Mouse (Mus musculus): ENCODE results near the gene Frem2.

Gene Frem2

DNA sequence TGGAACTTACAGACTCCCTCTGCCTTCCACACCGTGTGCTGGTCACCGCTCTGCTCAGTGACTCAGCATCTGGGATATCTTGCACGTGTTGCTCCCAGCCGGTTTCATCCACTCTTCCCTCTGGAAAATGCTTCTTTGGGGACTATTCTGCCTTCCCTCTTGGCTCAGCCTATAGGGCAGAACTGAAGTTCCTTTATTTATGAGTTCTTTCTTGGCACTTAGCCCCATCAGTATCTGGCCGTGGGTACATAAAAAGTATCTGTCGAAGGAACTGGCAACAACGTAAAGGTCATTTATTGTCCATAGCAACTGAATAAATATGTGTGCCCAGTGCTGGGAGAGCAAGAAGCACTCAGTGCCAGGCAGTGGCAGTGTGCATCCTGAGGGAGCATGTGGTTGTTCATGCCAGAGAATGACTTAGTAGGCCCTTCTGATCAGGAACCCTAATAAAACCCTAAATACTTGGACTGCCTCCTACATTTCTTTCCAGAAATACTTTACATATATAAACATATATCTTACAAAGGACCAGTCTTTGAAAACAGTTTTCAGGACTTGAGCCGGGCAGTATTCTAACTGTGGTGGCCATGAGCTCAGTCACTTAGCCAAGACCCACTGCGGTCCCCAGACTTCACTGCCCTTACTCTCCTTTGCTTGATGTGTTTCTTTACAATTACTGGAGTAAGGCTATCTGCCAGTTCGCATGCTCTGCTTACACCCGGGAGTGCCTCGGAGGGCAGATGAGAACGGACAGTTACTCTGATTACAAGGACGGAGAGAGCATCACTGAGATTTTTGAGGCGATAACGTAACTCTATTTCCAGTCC is 99.6 kb downstream of the Frem2 start:
- no peak for DNase-seq (ENCODE audit: low read depth, low spot score)

DNA sequence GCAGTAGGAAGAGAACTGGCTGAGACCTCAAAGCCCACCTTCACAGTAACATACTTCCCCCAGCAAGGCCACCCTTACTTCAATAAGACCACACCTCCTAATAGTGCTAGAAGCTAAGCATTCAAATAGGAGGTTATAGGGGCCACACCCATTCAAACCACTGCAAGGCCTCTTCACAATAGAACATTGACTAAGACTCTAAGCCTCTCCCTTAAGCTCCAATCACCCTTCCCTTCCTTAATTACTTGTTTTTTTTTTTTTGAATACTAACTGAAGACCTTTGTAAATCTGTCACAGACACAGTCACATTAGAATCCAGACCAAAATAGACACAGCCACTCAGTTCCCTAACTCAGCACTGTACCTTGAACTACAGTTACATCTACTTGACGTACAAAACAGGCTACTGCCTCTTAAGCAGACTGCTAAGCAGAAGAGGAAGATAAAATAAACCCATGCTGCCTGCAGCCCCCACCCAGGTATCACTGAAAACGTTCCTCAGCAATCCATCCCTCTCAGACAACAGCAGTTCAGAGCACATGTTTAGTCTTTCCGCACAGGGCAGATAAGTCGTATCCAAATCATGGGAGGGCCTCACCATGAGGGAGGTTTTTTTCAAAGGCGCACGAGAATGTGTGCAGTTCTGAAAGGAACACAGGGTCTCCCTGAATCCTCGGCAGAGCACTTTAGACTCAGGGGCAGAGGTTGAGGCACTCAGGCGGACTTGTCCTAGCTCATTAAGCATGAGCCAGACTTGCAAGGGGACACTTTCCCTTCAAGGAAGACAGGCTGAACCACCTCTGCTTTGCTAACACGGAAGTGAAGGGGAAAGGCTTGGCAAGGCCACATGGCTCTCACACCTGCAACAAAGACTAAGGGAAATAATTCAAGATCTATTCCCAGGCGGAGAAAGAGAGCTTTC is 101.9 kb downstream of the Frem2 start:
- peak; percentile 57 for DNase-seq (ENCODE audit: low read depth, low spot score)

DNA sequence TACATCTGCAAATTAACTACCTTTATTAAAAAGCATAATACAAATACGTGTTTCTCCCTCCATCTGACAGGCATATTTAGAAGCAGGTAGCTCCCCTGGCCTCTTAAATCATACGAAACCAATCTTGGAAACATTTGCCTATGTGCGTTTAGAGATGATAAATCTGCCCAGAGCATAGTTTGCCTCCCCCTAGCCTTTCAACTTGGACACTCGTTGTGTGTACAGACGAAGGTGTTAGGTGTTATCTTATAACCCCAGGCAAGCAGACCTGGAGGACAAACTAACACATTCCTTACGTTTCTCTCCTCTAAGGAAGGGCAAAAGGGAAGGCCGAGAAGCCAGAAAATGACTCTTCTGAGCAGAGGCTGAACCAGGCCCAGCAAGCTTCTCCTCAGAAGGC is 104.5 kb downstream of the Frem2 start:
- DNase-seq (ENCODE audit: low read depth, low spot score), result no peak

DNA sequence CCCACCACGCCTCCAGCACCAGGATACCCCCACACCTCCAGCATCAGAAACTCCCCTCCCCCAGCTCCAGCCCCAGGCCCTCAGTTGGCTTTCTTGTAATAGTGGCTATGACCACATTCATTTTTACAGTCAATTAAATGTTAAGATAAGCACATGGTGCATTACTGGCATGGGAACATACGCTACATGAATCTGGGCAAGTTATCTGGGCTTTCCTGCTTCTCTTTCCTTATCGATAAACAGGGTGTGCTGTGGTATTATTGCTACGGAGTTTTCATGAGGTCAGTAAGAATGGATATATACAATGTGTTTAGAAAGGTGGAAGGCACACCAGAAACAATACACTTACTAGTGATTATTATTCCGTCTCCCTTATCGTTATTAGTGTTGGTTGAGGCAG is 125.1 kb downstream of the Frem2 start:
- DNase-seq (ENCODE audit: low read depth, low spot score), result no peak

DNA sequence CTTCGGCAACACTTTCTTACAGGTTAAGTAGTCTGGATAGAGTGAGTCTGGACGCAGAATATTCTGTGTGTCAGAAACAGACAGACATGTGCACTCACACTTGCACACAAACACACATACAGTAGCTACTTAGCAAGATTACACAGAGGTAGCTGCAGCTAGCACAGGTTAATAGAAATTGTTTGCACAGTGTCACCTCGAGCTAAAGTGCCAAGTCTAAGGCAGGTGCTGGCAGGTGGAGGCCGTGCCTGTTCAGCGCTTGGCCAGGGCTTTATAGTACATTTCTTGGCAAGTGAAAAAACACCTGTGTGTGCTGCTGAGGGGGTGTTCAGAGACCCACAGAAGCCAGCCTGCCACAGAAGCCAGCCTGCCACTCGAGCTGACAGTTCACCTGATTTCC is 126.8 kb downstream of the Frem2 start:
- DNase-seq (ENCODE audit: low read depth, low spot score), result no peak

DNA sequence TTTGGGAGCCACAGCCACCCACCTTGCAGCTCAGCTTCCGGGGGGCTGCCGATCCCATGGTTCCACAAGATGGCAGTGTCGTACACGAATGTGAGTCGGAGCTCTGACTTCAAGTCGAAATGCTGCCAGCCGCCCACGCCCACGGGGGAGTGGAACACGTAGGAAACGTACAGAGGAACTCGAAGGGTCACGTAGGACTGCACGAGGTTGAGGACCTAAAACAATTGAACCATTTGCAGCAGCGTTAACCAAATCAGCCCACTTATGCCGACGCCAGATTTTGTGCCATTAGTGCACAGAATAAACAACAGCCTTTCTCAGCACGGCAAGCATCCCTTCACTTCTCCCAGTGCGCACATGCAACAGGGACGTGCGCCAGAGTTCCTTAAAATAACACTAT is 131.4 kb downstream of the Frem2 start:
- DNase-seq (ENCODE audit: low read depth, low spot score), result peak; percentile 78

DNA sequence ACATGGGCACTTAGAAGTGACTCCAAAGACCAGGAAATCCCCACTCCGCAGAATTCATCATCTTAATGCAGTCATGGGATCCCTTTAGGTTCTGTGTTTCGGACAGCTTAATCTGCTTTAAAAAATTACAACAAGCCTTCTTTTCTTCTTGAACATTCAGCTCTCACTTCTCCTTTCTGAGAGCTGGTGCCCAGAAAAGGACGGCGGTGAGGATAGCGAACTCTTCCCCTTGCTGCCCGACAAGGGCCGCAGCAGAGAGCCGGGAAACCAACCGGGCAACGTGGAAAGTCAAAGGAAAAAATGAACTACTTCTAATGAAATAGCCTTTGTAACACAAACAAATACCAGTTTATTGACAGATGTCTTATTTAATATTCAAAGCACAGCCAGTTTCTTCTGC is 134.4 kb downstream of the Frem2 start:
- DNase-seq (ENCODE audit: low read depth, low spot score), result no peak

DNA sequence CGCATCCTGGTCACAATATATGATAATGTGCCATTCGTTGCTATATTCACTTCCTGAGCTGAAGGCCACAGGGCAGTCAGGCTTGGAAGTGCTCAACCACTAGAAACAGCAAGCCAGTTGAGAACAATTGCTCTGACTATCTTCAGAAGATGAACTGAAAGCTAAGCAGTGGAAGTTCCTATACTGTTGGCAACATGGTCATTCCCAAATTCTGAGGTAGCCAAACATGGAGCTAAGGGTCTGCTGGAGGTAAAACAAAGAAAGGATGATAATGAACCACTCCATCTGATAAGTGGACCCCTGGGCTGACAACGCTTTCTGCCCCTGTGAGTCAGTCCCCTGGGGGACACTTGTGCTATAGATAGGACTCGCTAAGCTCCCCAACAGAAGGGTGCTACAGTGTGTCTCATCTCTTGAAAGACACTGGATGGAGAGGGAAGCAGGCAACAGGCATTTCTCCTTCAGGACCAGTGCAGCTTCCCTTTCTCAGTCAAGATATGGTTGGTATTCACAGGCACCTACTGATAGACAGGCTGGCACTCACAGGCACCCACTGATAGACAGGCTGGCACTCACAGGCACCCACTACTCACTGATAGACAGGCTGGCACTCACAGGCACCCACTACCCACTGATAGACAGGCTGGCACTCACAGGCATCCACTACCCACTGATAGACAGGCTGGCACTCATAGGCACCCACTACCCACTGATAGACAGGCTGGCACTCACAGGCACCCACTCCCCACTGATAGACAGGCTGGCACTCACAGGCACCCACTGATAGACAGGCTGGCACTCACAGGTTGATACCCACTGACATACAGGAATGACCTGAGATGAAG is 142.7 kb downstream of the Frem2 start:
- DNase-seq (ENCODE audit: low read depth, low spot score), result no peak

DNA sequence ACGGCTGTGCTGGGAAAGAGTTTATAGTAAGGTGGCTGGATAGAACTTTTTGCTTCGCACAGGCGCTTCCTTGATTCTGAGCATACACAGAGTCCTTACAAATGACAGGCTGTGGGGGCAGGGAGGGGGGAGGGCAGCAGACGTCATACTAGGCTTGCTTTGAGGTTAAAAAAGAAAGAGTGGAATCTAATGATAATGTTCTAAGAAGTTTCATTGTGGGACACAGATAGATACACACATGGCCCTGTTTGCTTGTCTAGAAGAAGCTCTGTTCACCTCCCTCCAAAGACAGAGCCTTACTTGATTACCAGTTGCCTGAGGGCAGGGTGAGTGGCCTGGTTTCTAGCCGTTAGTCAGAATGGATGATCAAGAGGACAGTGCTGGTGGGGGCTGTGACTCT is 144.1 kb downstream of the Frem2 start:
- DNase-seq (ENCODE audit: low read depth, low spot score), result no peak

DNA sequence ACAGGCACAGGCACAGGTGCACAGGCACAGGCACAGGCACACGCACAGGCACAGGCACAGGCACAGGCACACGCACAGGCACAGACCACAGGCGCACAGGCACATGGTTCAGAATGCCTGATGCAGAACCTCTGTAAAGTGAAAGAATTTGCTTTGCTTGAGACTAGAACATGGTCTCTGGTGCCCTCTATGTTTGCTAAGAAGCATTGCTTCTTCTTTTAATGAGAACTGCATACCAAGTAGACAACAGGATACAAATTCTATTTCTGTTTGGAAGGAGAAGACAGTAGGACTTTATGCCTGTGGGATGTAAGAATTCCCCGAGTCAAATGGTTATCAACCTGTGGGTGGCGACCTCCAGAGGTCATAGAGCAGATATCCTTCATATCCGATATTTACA is 154.7 kb downstream of the Frem2 start:
- peak; percentile 61 for DNase-seq (ENCODE audit: low read depth, low spot score)

DNA sequence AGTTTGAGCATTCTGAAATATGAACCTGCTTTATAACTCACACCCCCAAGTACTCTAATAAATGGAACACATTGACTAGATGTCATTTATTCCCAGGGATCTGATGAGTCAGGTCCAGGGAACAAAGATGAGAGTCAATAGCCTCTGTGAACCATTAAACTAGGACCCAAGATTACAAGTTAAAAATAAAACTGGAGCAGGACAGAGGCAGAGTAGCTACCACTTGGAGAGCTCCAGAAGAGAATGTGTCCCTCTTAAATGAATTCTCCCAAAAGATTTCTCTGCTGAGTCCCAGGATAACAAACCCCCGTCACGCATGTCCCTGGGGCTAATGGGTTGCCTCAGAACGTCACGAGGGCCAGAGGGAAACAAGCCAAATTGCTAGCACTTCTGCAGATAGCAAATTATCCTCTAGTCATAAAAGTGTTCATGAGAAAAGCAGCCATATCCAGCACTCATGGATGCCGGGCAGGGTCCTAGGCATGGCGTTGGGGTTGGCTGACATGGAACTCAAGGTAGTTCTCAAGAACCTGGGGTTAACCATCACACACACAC is 158.7 kb downstream of the Frem2 start:
- no peak for DNase-seq (ENCODE audit: low read depth, low spot score)

DNA sequence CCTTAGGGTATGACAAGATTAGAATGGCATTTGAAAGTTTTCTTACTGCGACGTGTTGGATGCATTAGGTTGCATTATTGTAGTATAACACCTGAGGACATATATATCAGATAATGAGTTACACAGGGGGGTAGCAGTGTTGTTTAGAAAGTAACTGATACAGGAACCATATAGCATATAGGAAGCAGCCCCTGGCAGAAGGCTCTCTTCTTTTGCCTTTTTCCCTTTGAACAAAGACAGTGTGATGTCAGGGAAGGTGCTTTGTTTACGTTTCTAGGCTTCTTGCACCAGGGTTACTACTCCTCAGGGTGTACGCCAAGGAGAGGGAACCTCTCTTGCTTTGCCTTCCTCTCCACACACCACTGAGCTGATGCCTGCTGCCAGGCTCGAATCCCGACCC is 168.8 kb downstream of the Frem2 start, which contains the start of gene Stoml3:
Stoml3 (plus strand) TSS at position 301 of the 400 bp plus-strand sequence.
- DNase-seq (ENCODE audit: low read depth, low spot score), result no peak

DNA sequence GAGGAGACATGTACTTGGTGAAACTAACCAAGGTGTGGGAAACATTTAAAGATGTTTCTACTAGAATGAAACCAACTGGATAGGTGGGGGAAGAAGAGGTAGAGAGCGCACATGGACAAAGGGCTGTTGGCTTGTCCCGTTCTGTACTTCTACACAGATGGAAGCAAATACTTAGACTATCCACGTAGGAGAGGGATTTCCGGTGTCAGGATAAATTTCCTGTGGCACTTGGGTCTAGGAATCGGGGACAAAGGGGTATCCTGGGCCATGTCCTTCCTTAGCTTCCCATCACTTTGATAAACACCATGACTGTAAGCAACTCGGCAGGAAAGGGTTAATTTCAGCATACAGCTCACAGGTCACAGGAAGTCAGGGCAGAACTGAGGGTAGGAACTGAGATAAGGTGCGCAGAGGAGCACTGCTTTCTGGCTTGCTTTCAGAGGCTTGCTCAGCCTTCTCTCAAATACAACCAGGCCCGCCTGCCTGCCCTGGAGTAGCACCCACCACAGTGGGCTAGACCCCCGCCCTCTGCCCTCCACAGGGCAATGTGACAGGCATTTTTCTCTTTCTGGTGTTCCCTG is 170.1 kb downstream of the Frem2 start:
- DNase-seq (ENCODE audit: low read depth, low spot score), result no peak

DNA sequence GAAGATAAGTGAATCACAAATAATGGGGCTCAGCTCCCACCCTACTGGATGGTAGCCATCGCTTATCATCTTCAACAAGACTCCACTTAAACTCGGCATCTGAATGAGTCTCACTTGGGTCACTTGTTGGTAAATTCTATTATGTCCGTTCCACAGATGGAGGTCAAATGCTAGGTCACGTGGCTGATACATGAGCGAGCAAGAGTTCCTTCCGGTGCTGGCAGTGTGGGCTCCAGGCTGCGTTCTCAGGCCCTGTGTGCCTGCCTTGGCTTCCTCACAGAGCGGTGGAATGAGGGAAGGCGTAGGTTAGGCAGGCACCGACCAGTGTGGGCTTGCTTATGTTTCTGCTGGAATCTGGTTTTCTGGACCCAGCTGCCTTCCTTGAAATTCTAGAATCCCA is 170.6 kb downstream of the Frem2 start:
- DNase-seq (ENCODE audit: low read depth, low spot score), result no peak

DNA sequence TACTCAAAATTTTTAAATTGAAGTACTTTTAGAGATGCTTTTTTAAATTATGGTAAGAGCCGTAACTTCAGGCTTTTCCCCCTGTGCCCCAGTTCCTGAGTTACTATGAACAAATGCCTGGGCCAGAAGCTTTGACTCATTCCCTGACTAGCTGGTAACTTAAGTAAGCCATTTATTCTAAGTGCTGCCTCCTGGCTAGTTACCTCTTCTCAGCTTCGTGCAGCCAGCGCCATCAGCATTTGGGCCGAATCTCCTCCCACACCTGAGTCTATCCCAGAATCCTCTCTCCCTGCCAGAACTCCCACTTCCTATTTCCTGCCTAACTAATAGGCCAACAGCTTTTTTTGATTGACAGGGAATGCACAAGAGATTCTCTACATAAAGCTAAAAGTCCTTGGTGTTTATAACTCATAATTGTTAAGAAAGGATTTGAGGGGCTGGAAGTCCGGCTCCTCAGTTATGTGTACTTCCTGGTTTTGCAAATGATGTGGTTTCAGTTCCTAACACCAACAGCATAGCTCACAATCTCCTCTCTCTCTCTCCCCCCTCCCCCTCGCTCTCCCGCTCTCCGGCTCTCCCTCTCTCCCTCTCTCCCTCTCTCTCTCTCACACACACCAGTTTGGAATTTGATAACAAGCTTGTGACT is 173.6 kb downstream of the Frem2 start:
- DNase-seq (ENCODE audit: low read depth, low spot score), result no peak

DNA sequence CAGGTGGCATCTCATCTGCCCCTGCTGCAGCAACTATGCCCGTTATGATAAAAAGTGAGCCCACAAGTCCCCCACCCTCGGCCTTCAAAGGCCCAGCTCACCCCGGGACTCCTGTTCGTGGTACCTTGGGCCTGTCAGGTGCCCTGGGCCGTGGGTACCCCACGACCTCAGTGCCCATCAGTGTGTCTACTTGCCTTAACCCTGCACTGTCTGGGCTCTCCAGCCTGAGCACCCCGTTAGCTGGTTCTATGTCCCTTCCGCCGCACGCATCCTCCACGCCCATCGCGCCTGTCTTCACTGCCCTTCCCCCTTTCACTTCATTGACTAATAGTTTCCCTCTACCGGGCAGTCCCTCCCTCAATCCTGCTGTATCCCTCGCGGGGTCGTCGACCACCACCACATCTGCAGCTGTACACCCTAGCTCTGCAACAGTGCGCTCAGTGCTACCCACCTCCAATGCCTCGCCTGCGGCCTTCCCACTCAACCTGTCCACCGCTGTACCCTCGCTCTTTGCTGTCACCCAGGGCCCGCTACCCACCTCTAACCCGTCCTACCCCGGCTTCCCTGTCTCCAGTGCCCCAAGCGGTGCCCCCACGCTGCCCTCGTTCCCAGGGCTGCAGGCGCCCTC is 178.6 kb downstream of the Frem2 start:
- DNase-seq (ENCODE audit: low read depth, low spot score), result no peak

DNA sequence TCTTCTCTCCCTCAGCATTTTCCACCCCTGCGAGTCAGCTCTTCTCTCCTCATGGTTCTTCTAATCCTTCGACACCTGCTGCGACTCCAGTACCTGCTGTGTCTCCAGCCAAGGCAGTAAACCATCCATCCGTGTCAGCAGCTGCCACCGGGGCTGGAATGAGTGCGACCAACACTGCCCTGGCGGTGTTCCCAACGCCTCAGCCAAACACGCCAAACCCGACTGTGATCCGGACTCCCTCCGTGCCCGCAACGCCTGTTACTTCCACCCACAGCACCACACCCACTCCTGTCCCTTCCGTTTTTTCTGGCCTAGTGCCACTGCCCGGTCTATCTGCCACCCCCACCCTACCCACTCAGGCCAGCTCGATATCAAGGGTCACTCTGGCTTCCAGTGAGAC is 179.7 kb downstream of the Frem2 start:
- no peak for DNase-seq (ENCODE audit: low read depth, low spot score)

DNA sequence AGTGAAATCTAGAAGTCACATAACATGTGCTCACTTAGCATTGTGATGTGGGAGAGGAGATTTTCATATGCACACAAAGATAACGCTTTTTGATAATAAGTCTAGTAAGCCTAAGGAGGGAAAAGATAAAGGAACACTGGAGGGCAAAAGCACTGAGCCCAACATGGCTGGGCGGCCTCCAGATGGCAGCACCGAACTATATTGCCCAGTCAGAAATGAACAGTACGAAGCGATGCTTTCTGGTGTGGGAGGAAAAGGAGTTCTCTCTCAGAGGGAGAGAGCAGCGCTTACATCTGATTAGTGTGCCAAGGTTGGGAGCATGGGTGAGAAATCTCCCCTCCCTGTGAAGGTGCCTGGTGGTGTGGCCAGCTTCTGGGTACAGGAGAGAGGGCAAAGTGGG is 181.3 kb downstream of the Frem2 start:
- DNase-seq (ENCODE audit: low read depth, low spot score), result no peak

DNA sequence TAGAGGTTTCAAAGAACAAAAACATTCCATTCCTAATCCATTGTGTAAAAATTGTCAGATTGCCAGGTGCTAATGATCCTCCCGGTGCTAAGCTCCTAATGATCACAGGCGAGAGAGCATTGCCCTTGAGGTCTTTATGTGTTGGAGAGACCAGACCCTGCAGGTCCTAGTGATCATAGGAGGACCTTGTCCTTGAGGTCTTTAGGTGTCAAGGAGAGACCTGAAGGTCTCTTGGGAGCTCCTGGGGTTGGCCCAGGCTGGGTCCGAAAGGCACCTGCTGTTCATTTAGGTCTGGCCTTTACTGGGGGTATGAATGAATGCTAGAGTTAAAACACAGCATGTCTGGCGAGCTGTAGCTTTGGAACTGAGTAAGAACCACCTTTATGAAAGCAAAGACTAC is 183.0 kb downstream of the Frem2 start:
- no peak for DNase-seq (ENCODE audit: low read depth, low spot score)

DNA sequence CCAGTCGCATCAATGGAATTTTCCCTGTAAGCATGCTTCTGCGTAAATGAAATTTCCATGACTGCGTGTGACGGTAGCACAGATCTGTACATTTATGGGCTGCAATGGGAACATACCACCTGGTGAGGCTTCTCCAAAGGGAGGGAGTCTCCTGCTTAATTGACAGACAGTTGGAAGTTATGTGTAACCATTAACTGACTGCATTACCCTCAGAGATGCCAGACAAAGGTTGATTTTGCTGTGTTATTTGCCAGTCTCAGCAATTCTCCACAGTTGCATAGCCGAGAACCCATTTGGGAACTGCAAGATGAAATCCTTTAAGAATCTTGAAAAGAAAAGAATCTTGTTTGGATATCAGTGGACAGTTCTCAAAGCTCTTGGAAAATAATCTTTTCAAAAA is 185.1 kb downstream of the Frem2 start:
- no peak for DNase-seq (ENCODE audit: low read depth, low spot score)
